ENCODE assay signal across 23 mouse cellular contexts in genomic region chr6:135672003-135672402, GRCm38 (mm10).
A peak's percentile ranks its signal among the peaks of the same experiment; 100 is the strongest.
DNase-seq lines count a peak whose midpoint lies in the region; ATAC-seq and TF ChIP-seq lines count a peak whose summit lies in the region.
"Had no signal": no experiment of that assay in that cellular context is flagged by ENCODE, and none has a peak within 500 bp of the region (broad histone marks: within the 10 kb centered on the region; RNA-seq: fewer than 3 reads in every experiment).

No protein-coding gene starts in this region.

- no peak overlapping the region for H3K4me2 ChIP-seq in intestine, postnatal 0 days (replicated peaks; ENCODE audit: low read depth)
- no peak overlapping the region for H3K4me2 ChIP-seq in intestine, embryonic 15.5 days (replicated peaks)
- H3K4me2 ChIP-seq: forebrain, embryonic 13.5 days; heart, embryonic 11.5 days; hindbrain, embryonic 12.5 days; hindbrain, embryonic 15.5 days had no signal

- H3K4me3 ChIP-seq in intestine, postnatal 0 days (ENCODE audit: low read depth, low read length) = no peak overlapping the region
- no peak overlapping the region for H3K4me3 ChIP-seq in intestine, embryonic 15.5 days (replicated peaks)
- H3K4me3 ChIP-seq in left cerebral cortex, adult 2 months = no peak overlapping the region
- no peak overlapping the region for H3K4me3 ChIP-seq in ES-E14 (ENCODE audit: insufficient read depth in 1 of 2, low read depth in 1 of 2, low read length in 2 of 2, poor library complexity in 1 of 2, severe bottlenecking in 1 of 2)
- H3K4me3 ChIP-seq: forebrain, embryonic 10.5 days; forebrain, embryonic 13.5 days; gastrocnemius, adult 2 months; hindbrain, embryonic 12.5 days; hindbrain, embryonic 15.5 days had no signal

- no peak overlapping the region for H3K9ac ChIP-seq in intestine, postnatal 0 days (ENCODE audit: low read depth, low read length)
- H3K9ac ChIP-seq in intestine, embryonic 15.5 days = no peak overlapping the region
- no peak overlapping the region for H3K9ac ChIP-seq in ES-E14 (ENCODE audit: insufficient read depth, low read depth, low read length, poor library complexity, severe bottlenecking)
- H3K9ac ChIP-seq: forebrain, embryonic 13.5 days; hindbrain, embryonic 12.5 days; hindbrain, embryonic 15.5 days had no signal

- no peak overlapping the region for H3K27ac ChIP-seq in intestine, postnatal 0 days (ENCODE audit: low read depth, low read length)
- no peak overlapping the region for H3K27ac ChIP-seq in intestine, embryonic 15.5 days
- no peak overlapping the region for H3K27ac ChIP-seq in left cerebral cortex, adult 2 months
- H3K27ac ChIP-seq in ES-E14 (ENCODE audit: insufficient read depth, low read depth, low read length, poor library complexity, severe bottlenecking) = no peak overlapping the region
- H3K27ac ChIP-seq: forebrain, embryonic 10.5 days; forebrain, embryonic 13.5 days; gastrocnemius, adult 2 months; hindbrain, embryonic 12.5 days; hindbrain, embryonic 15.5 days had no signal

- in situ Hi-C loops in ES-E14 (cut with MboI; ENCODE audit: low sequenced_read_pairs in 2 of 2, unreplicated experiment in 2 of 2) = no loop called here

- H3K36me3 ChIP-seq in intestine, postnatal 0 days (ENCODE audit: control insufficient read depth, insufficient read depth) = no peaks in the 10 kb centered on the region
- no peaks in the 10 kb centered on the region for H3K36me3 ChIP-seq in intestine, embryonic 15.5 days
- no peaks in the 10 kb centered on the region for H3K36me3 ChIP-seq in ES-E14 (ENCODE audit: control insufficient read depth, insufficient read depth, low read length, poor library complexity, severe bottlenecking)
- H3K36me3 ChIP-seq: forebrain, embryonic 10.5 days; hindbrain, embryonic 12.5 days; hindbrain, embryonic 15.5 days had no signal

- no peak for ATAC-seq in intestine, postnatal 0 days
- no peak for ATAC-seq in intestine, embryonic 15.5 days
- ATAC-seq: activated CD4-positive, CD25-positive, alpha-beta regulatory T cell, adult 4 months; forebrain, embryonic 13.5 days; forebrain, embryonic 16.5 days had no signal

- DNase-seq in left cerebral cortex, adult 2 months (ENCODE audit: extremely low spot score in 1 of 2, low spot score in 2 of 2) = no peak
- no peak for DNase-seq in left cerebral cortex, postnatal 14 days (ENCODE audit: low spot score in 2 of 2)
- DNase-seq in ES-E14 (ENCODE audit: low read depth, low spot score) (no peak), ZHBTc4 (ENCODE audit: low read depth, low spot score) (peak; percentile 66), adipocyte (ENCODE audit: low spot score) (no peak)
- no peak for DNase-seq in cerebellum, adult 9-11 months
- DNase-seq: adrenal gland, postnatal 10 days; adrenal gland, postnatal 36 days; cerebellum, adult 18-20 months; cerebellum, postnatal 10 days; cerebellum, postnatal 36 days; gastrocnemius, adult 2 months; gastrocnemius, postnatal 14 days; heart, adult 11 months had no signal

- no peaks in the 10 kb centered on the region for H3K9me3 ChIP-seq in intestine, postnatal 0 days (ENCODE audit: control insufficient read depth)
- H3K9me3 ChIP-seq in intestine, embryonic 15.5 days = no peaks in the 10 kb centered on the region
- no peaks in the 10 kb centered on the region for H3K9me3 ChIP-seq in ES-E14 (ENCODE audit: control insufficient read depth, insufficient read depth, low read depth, low read length)
- H3K9me3 ChIP-seq: forebrain, embryonic 10.5 days; forebrain, embryonic 13.5 days had no signal

- no peaks in the 10 kb centered on the region for H3K27me3 ChIP-seq in intestine, postnatal 0 days (replicated peaks; ENCODE audit: control insufficient read depth, insufficient read depth, low read length)
- H3K27me3 ChIP-seq in intestine, embryonic 15.5 days (replicated peaks) = no peaks in the 10 kb centered on the region
- H3K27me3 ChIP-seq: forebrain, embryonic 13.5 days; hindbrain, embryonic 12.5 days; hindbrain, embryonic 15.5 days had no signal

- TF ChIP-seq CTCF in intestine, postnatal 0 days (IDR thresholded peaks at IDR 0.05; ENCODE audit: low read depth) = peak; percentile 19; the same call in 1 of the 2 replicates
- TF ChIP-seq CTCF in left cerebral cortex, adult 2 months (IDR thresholded peaks at IDR 0.05) = peak; percentile 1; the same call in 1 of the 2 replicates

- intact Hi-C loops in left cerebral cortex, adult 2 months (cut with DNase I) = no loop called here
- intact Hi-C loops in left cerebral cortex, postnatal 14 days (cut with DNase I) = no loop called here

- no peaks in the 10 kb centered on the region for H3K4me1 ChIP-seq in intestine, postnatal 0 days (replicated peaks; ENCODE audit: control insufficient read depth, insufficient read depth, low read length)
- no peaks in the 10 kb centered on the region for H3K4me1 ChIP-seq in intestine, embryonic 15.5 days (replicated peaks)
- no peaks in the 10 kb centered on the region for H3K4me1 ChIP-seq in ES-E14 (ENCODE audit: control insufficient read depth in 2 of 2, insufficient read depth in 2 of 2, low read length in 2 of 2, poor library complexity in 1 of 2)
- H3K4me1 ChIP-seq: forebrain, embryonic 10.5 days; forebrain, embryonic 13.5 days; hindbrain, embryonic 12.5 days; hindbrain, embryonic 15.5 days had no signal

TF ChIP-seq in ES-E14, 5 proteins besides CTCF, POLR2A, EP300 and RAD21:
- TF ChIP-seq ZC3H11A (IDR thresholded peaks at IDR 0.05; ENCODE audit: borderline replicate concordance, low read depth, low read length) (peak; percentile 86), HCFC1 (IDR thresholded peaks at IDR 0.05; ENCODE audit: borderline replicate concordance, insufficient read depth, low read length) (no peak), MAFK (IDR thresholded peaks at IDR 0.05; ENCODE audit: insufficient read depth, low read depth, low read length) (no peak)
